Mouse (Mus musculus): Measurements from ENCODE around the gene Acot3. TPM values are rescaled to one million over a fixed set of nuclear protein-coding genes. Genes with fewer than 3 reads are reported as not detected.
"Not testable (repeated sequence)": the region's sequence is repeated elsewhere in the genome, so short reads cannot be mapped to it uniquely, and the experiment has no call there.

The Acot3 gene
- total and polyA plus RNA-seq, 3 experiments = not detected

GRCm38 (mm10) chr12:84008729-84009128, 43.2 kb upstream of the Acot3 start:
- Histone ChIP-seq H3K27ac (ENCODE audit: insufficient read depth, low read depth) (no peak overlapping the region), H3K36me3 (replicated peaks in 1 of 2; ENCODE audit: control insufficient read depth in 1 of 2, insufficient read depth in 1 of 2, low read length in 1 of 2) (no peaks in the 10 kb centered on the region), H3K9me3 (replicated peaks; ENCODE audit: low read length) (no peaks in the 10 kb centered on the region), H3K4me1 (ENCODE audit: control insufficient read depth in 1 of 2, insufficient read depth in 2 of 2) (peaks cover 3 to 5% of the 10 kb centered on the region in 2 experiments; a peak in 3 of 4 replicates), H3K79me2 (replicated peaks; ENCODE audit: control insufficient read depth, extremely low read depth, insufficient read depth, poor library complexity, severe bottlenecking) (no peaks in the 10 kb centered on the region), H3K9ac (ENCODE audit: insufficient read depth, low read depth) (no peak overlapping the region), H3K4me3 (replicated peaks in 1 of 3; ENCODE audit: low read depth in 2 of 3, low read length in 2 of 3, poor library complexity in 1 of 3) (no peak overlapping the region), H3K4me2 (ENCODE audit: insufficient read depth, low read depth, poor library complexity, severe bottlenecking) (no peak overlapping the region), H3K27me3 (replicated peaks) (no peaks in the 10 kb centered on the region)
- dilution Hi-C loops (cut with MboI; ENCODE audit: extremely low pct_ligation_motif_present, extremely low pct_unique_long_range_greater_than_20kb, low sequenced_read_pairs) = no loop called here
- DNase-seq (ENCODE audit: extremely low read depth) = no peak
- TF ChIP-seq MAZ (IDR thresholded peaks at IDR 0.05; ENCODE audit: low read depth, low read length) = no peak
- no peak for TF ChIP-seq KAT2A (IDR thresholded peaks at IDR 0.05; ENCODE audit: insufficient replicate concordance, low read length)
- TF ChIP-seq EP300 (IDR thresholded peaks at IDR 0.05; ENCODE audit: low read length) = no peak
- no peak for TF ChIP-seq PAX5 (IDR thresholded peaks at IDR 0.05; ENCODE audit: low read length)
- no peak for TF ChIP-seq SIN3A (IDR thresholded peaks at IDR 0.05; ENCODE audit: low read length)
- no peak for TF ChIP-seq MAFK (IDR thresholded peaks at IDR 0.05; ENCODE audit: insufficient replicate concordance, low read length)
- TF ChIP-seq ZMIZ1 (IDR thresholded peaks at IDR 0.05; ENCODE audit: low read depth, low read length) = no peak
- no peak for TF ChIP-seq CTCF (conservative IDR thresholded peaks at IDR 0.05 in 1 of 2, IDR thresholded peaks at IDR 0.05 in 1 of 2; ENCODE audit: low read depth in 2 of 2, low read length in 2 of 2)
- TF ChIP-seq RAD21 (IDR thresholded peaks at IDR 0.05; ENCODE audit: low read depth, low read length) = no peak
- TF ChIP-seq POLR2A (IDR thresholded peaks at IDR 0.05; ENCODE audit: low read depth, low read length) = no peak
- TF ChIP-seq ELF1 (IDR thresholded peaks at IDR 0.05; ENCODE audit: low read depth, low read length) = no peak
- TF ChIP-seq MAX (IDR thresholded peaks at IDR 0.05; ENCODE audit: low read length) = no peak
- no peak for TF ChIP-seq MXI1 (IDR thresholded peaks at IDR 0.05; ENCODE audit: low read depth, low read length)
- TF ChIP-seq E2F4 (IDR thresholded peaks at IDR 0.05; ENCODE audit: insufficient replicate concordance, low read depth, low read length) = no peak
- TF ChIP-seq ZC3H11A (IDR thresholded peaks at IDR 0.05; ENCODE audit: low read depth, low read length) = no peak
- no peak for TF ChIP-seq TCF12 (IDR thresholded peaks at IDR 0.05; ENCODE audit: low read depth, low read length)
- no peak for TF ChIP-seq GABPA (IDR thresholded peaks at IDR 0.05; ENCODE audit: insufficient replicate concordance, low read depth, low read length)
- in situ Hi-C loops (cut with MboI; ENCODE audit: low pct_ligation_motif_present, low pct_unique_long_range_greater_than_20kb, low sequenced_read_pairs) = no loop called here

GRCm38 (mm10) chr12:84009171-84009965, 42.6 kb upstream of the Acot3 start, which contains the start of gene Acot1:
Gene Acot1 (plus strand): TSS chr12:84009490.
- DNase-seq (ENCODE audit: extremely low read depth); H3K4me2 ChIP-seq (ENCODE audit: insufficient read depth, low read depth, poor library complexity, severe bottlenecking); H3K4me1 ChIP-seq (ENCODE audit: control insufficient read depth in 1 of 2, insufficient read depth in 2 of 2); H3K4me3 ChIP-seq (replicated peaks in 1 of 3; ENCODE audit: low read depth in 2 of 3, low read length in 2 of 3, poor library complexity in 1 of 3); H3K27me3 ChIP-seq (replicated peaks); H3K36me3 ChIP-seq (replicated peaks in 1 of 2; ENCODE audit: control insufficient read depth in 1 of 2, insufficient read depth in 1 of 2, low read length in 1 of 2); in situ Hi-C loops (cut with MboI; ENCODE audit: low pct_ligation_motif_present, low pct_unique_long_range_greater_than_20kb, low sequenced_read_pairs); H3K27ac ChIP-seq (ENCODE audit: insufficient read depth, low read depth); H3K9me3 ChIP-seq (replicated peaks; ENCODE audit: low read length); dilution Hi-C loops (cut with MboI; ENCODE audit: extremely low pct_ligation_motif_present, extremely low pct_unique_long_range_greater_than_20kb, low sequenced_read_pairs); H3K9ac ChIP-seq (ENCODE audit: insufficient read depth, low read depth); H3K79me2 ChIP-seq (replicated peaks; ENCODE audit: control insufficient read depth, extremely low read depth, insufficient read depth, poor library complexity, severe bottlenecking): not testable (repeated sequence)
